Mouse (Mus musculus) mouse embryonic stem cell (cell line): ENCODE measurements at regions not wholly inside any gene's neighbourhood (a gene's known extent, or its start where the extent isn't known, plus 50 kb on each side); places are given as distances from the start of the nearest gene placed in this dataset.

Source experiments
- in situ Hi-C, 2 experiments: fragments of 300-500 bp; cut with MboI; formaldehyde crosslinking; loops; 1 replicate in 1 of 2; 3 replicates in 1 of 2; pipeline ENCODE4 v1.14.3; 2019 to 2020; ENCODE audit warnings: low sequenced_read_pairs in 2 of 2, low pct_unique_long_range_greater_than_20kb in 1 of 2, mixed read lengths in 1 of 2; ENCODE audit not compliant: unreplicated experiment in 1 of 2

- in situ Hi-C loops, result no loop called here
Measured at GRCm38 (mm10) chr10:96356980-96357624, 220.7 kb downstream of the Gm5426 start.

- in situ Hi-C loops, result no loop called here
Measured at GRCm38 (mm10) chr10:96357632-96358031, 221.2 kb downstream of the Gm5426 start.

GRCm38 (mm10) chr10:96358984-96359383, 222.6 kb downstream of the Gm5426 start:
- in situ Hi-C loops, result no loop called here

DNA sequence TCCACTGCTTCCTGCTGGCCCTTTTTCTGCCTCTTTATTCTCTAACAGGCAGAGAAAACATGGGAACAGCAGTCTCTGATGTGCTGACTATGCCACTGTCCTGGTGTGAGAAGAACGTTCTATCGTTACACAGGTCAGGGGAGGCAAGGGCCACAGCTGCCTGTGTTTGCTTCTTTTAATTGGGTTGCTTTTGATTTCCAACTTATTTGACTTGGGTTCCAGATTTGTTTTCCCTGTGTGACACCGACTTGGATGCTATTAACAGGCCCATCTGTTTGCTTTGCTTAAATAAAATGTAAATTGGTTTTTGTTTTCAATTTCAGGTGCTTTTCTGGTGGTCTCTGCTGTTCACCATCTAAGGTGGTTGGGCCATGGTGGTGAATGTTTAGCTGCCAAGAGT, 225.8 kb downstream of the Gm5426 start:
- in situ Hi-C loops, result no loop called here

DNA sequence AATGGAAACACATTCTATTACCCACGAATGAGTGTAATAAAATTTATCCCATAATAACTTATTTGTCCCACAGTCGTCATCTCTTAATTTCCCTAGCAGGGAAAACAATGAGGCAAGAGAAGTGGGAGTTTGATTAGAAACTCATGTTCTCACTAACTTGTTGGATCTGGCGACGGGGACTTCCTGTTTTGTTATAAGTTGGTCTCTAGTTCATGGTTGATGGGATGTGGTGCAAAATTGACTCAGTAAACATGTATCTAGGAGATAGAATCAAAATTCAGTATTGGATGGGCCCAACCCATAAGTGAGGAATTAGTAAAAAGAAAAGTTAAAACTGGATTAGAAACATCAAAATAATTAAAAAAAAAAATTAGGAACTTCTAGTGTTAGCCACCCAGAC, 227.5 kb downstream of the Gm5426 start:
- in situ Hi-C loops, result no loop called here

DNA sequence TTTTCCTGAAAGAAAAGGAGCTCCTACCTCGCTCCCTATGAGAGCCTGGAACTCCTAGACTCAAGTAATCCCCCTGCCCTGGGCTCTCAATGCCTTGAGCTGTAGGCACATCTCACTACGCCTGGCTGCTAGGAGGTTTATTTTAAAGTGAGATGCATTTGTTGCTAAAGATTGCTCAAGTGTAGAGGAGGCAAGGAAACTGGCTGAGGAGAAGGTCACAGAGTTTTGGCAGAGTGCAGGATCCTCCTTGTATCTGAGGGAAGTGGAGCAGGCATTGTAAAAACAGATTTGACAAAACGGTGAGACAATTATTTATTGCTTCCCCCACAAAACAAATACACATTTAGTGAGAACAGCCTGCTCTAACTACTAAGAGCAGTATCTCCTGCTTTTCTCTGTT, 228.7 kb downstream of the Gm5426 start:
- in situ Hi-C loops, result no loop called here

- in situ Hi-C loops, result no loop called here
Measured at GRCm38 (mm10) chr10:96366871-96367270, 230.5 kb downstream of the Gm5426 start.

GRCm38 (mm10) chr10:96370547-96371320, 234.3 kb downstream of the Gm5426 start:
- in situ Hi-C loops, result no loop called here

DNA sequence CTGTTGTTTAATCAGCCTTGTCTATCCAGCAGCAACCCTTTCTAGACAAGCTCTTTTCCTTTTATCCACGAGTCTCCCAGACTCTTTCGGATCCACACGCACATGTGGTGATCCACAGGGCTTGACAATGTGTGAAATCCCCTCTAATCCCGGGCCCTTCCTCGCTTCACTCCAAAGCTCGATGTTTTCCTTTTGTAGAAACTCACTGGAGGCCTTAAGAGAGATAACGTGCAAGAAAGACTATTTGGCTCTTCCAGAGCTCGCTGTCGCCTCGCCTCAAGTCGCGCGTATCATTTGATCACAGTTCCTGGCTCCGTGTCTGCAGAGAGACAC, 234.9 kb downstream of the Gm5426 start:
- in situ Hi-C loops, result no loop called here

DNA sequence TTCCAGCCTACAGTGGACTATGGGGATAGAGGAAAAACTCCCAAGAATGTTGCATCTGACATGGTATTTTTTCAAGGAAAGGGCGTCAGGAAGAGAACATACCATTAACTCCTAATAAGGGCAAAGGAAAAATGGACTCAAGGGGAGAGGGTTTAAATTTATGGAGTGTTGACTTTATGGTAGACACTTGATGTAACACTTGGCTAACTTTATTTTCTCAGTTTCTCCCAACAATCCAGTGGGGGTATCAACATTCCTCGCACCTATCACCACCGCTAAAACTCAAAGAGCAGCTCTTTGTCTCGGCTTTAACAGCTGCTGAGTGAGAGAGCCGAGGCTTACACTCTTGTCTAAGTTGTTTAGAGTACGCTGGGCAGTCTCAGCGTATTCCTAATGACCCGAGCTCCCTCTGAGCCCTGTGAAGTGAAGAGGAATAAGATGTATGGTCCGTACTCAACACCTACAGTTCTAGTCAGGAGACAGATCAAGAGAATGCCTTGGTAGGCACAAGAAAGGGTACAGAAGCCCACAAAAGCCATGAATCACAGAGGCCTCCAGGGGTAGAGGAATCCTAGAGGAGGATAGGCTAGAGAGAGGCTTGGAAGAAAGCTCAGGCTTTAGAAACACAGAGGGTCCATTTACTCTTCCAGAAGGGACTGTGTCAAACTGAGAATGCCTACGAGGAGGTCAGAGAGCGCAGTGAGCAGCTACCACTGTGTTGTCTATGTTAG, 236.4 kb downstream of the Gm5426 start:
- in situ Hi-C loops, result no loop called here

GRCm38 (mm10) chr10:96373481-96373880, 237.1 kb downstream of the Gm5426 start:
- in situ Hi-C loops, result no loop called here

DNA sequence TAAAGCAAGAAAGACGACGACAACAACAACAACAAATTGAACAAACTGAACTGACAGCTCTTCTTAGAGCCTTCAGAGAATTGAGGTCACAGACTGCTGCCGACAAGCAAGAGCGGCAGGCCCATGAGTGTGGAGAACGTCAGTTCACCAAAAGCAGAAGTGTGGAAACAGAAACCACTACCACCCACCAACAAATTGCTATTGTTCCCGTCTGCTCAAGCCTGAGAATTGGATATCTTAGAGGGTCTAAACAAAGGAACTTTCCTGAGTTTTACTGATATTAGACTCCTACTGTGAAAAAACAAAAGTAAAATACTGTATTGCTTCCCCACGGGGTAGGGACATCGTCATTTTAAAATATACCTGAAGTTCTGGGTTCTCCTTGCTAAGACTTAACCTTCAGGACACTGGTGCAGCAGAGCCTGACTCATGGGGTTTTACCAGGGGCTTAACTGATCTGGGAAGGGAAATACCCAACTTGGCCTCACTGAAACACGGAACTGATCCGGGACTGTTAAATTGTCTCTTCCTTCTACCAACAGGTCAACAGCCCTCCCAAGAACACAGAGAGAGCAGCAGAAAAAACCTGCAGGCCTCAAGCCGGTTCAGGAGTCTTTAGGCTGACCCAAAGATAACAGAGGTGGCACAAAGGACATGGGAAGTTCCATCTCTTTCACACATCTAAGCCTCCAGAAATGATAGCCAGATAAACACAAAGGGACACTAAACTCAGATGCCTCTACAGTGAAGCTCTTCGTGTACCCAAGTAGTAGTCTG, 238.1 kb downstream of the Gm5426 start:
- in situ Hi-C loops, result no loop called here

DNA sequence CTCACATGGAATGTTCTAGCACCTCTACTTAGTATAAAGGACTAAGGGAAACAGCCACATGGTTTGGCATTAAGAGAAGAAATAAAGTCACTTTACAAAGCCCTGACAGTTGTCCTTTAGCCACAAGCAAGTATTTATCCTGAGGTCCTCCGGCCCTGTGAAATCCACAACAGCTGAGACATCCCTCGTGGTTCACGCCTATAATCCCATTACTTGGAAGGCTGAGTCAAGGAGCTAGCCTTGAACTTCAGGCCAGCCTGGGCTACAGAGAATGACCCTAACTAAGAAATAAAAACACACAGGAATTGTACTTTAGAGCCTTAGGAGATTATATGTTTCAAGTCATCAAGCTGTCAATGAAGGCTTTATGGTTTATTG, 238.7 kb downstream of the Gm5426 start:
- in situ Hi-C loops, result no loop called here

- in situ Hi-C loops, result no loop called here
Measured at GRCm38 (mm10) chr10:96377549-96377948, 239.3 kb upstream of the Btg1 start.

DNA sequence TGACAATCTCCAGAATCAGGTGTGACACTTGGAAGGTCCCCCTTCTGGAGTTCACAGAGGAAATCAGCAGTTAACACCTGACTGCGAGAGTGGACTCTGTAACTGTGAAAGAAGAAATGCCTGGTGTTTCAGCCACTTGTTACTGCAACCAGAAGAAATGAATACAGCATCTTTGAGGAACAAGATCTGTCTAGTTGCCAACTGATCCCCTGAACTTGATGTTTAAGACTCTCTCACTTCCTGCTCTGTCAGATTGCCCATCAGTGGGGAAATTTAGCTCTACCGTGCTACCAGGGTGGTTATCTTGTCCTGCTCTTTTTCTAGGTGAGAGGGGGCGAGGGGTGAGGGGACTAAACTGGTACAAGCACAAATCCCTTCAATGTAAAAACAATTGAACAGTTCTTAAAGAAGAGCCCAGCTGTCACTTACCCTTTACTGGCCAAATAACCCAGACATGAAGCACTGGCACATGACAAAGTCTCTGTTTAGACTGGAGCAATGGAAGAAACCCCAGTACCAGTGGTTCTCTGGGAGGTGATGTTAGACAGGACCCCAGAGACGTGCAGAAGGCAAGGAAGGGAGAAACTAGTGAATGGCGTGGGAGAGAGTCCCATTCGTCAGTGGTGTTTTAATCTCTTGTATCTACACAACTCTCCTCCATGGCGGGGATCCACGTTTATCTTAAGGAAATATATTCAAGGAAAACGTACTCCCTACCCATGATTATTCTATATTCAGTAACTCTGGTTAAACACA, 237.6 kb upstream of the Btg1 start:
- in situ Hi-C loops, result no loop called here

DNA sequence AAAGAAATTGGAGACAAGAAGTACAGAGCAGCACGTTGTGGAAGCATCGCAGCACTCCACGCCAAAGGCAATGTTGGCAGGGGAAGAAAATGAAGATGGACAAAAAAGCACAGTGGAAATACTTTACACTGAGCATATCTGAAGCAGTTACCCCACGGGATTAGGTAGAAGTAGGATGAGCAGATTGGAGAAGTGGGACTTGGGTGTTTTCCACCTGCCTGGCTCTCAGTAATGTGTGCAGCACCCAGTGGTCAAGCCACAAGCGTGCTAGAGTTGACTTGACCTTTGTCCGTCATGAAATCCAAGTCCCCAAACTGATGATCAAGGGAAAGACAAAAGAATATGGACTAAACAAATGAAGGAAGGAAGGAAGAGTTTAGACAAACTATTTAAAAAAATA, 235.1 kb upstream of the Btg1 start:
- in situ Hi-C loops, result no loop called here

DNA sequence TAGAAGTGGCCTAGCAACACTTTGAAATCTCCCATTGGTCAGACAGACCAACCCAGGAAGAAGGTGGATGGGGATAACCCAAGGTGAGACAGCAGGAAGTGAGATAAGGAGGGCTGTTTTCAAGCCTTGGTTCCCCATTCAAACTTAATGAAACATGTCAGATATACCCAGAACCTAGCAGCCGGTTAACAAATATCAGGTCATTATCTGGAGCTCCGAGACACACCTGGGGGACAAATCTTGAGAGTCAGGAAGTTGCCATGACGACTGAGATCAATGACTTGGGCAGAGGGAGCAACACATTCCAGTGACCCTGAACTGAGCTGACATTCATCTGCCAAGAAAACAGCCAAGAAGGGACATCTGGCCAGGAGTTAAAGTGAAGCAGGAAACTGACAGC, 225.1 kb upstream of the Btg1 start:
- in situ Hi-C loops, result no loop called here

GRCm38 (mm10) chr10:96392836-96393235, 224.0 kb upstream of the Btg1 start:
- in situ Hi-C loops, result no loop called here
